Mouse (Mus musculus) cortical plate, adult 2 months (tissue): ENCODE measurements at regions not wholly inside any gene's neighbourhood (a gene's known extent, or its start where the extent isn't known, plus 50 kb on each side); places are given as distances from the start of the nearest gene placed in this dataset.

Experiments
- H3K27ac ChIP-seq: fragments of 200-500 bp; 2 replicates; pipeline ENCODE4 v1.5.1; 2012; ENCODE audit warnings: low read length, control low read depth, inconsistent platforms; ENCODE audit not compliant: insufficient read depth
- H3K4me1 ChIP-seq: fragments of 200-500 bp; 2 replicates; pipeline ENCODE4 v1.6.1; 2011; ENCODE audit warnings: low read length; ENCODE audit not compliant: control insufficient read depth, insufficient read depth
- H3K4me3 ChIP-seq: fragments of 200-500 bp; 2 replicates; pipeline ENCODE4 v1.5.1; 2011; ENCODE audit warnings: mild to moderate bottlenecking, low read length, control low read depth; ENCODE audit not compliant: insufficient read depth
- CTCF ChIP-seq: fragments of 200-500 bp; IDR thresholded peaks from 2 replicates; pipeline ENCODE4 v1.5.1; 2011; ENCODE audit warnings: mild to moderate bottlenecking, control low read depth, low read length; ENCODE audit not compliant: insufficient read depth; ENCODE audit errors: extremely low read depth
- POLR2A ChIP-seq: fragments of 200-500 bp; IDR thresholded peaks from 2 replicates; pipeline ENCODE4 v1.6.1; 2011; ENCODE audit warnings: mild to moderate bottlenecking, low read length, control low read depth; ENCODE audit not compliant: insufficient read depth; ENCODE audit errors: extremely low read depth

GRCm38 (mm10) chr9:49998101-49998500, 199.4 kb upstream of the Ncam1 start:
- Histone ChIP-seq H3K27ac (no peak overlapping the region), H3K4me1 (no peaks in the 10 kb centered on the region; the same call in 1 of the 2 replicates), H3K4me3 (no peak overlapping the region)
- TF ChIP-seq CTCF (no peak), POLR2A (no peak)

- Histone ChIP-seq H3K4me1 (peaks cover 4% of the 10 kb centered on the region; the same call in 1 of the 2 replicates), H3K4me3 (no peak overlapping the region), H3K27ac (no peak overlapping the region)
- TF ChIP-seq CTCF: no peak
- no peak for TF ChIP-seq POLR2A
Measured at GRCm38 (mm10) chr9:49989464-49990271, 190.9 kb upstream of the Ncam1 start.

GRCm38 (mm10) chr9:49988064-49988463, 189.3 kb upstream of the Ncam1 start:
- no peak for TF ChIP-seq CTCF
- TF ChIP-seq POLR2A: no peak
- Histone ChIP-seq H3K27ac (no peak overlapping the region), H3K4me1 (peaks cover 4% of the 10 kb centered on the region; the same call in 1 of the 2 replicates), H3K4me3 (no peak overlapping the region)

GRCm38 (mm10) chr9:49987481-49987880, 188.8 kb upstream of the Ncam1 start:
- Histone ChIP-seq H3K4me3 (no peak overlapping the region), H3K27ac (no peak overlapping the region), H3K4me1 (peaks cover 4% of the 10 kb centered on the region; the same call in 1 of the 2 replicates)
- TF ChIP-seq CTCF (no peak), POLR2A (no peak)

GRCm38 (mm10) chr9:49980344-49981207, 181.9 kb upstream of the Ncam1 start:
- H3K27ac ChIP-seq: no peak overlapping the region
- no peak overlapping the region for H3K4me3 ChIP-seq
- TF ChIP-seq CTCF: no peak
- TF ChIP-seq POLR2A: no peak
- H3K4me1 ChIP-seq: peaks cover 4% of the 10 kb centered on the region

GRCm38 (mm10) chr9:49975938-49976671, 177.4 kb upstream of the Ncam1 start:
- H3K27ac ChIP-seq: no peak overlapping the region
- no peak overlapping the region for H3K4me3 ChIP-seq
- TF ChIP-seq CTCF: no peak
- TF ChIP-seq POLR2A: no peak

GRCm38 (mm10) chr9:49973974-49974495, 175.3 kb upstream of the Ncam1 start:
- Histone ChIP-seq H3K27ac (no peak overlapping the region), H3K4me3 (no peak overlapping the region), H3K4me1 (peaks cover 2% of the 10 kb centered on the region)
- TF ChIP-seq POLR2A (no peak), CTCF (no peak)

More at GRCm38 (mm10) chr9:49975938-49976671, 177.4 kb upstream of the Ncam1 start:
- H3K4me1 ChIP-seq: peaks cover 4% of the 10 kb centered on the region

- Histone ChIP-seq H3K4me3 (no peak overlapping the region), H3K4me1 (no peaks in the 10 kb centered on the region), H3K27ac (no peak overlapping the region)
- TF ChIP-seq CTCF: no peak
- TF ChIP-seq POLR2A: no peak
Measured at GRCm38 (mm10) chr9:49969429-49969828, 170.7 kb upstream of the Ncam1 start.

GRCm38 (mm10) chr9:49964666-49965065, 165.9 kb upstream of the Ncam1 start:
- no peaks in the 10 kb centered on the region for H3K4me1 ChIP-seq
- H3K4me3 ChIP-seq: no peak overlapping the region
- TF ChIP-seq CTCF (no peak), POLR2A (no peak)
- H3K27ac ChIP-seq: no peak overlapping the region
